Mouse (Mus musculus): ENCODE measurements around the gene Tmem267. TPM values are rescaled to one million over a fixed set of nuclear protein-coding genes. Genes with fewer than 3 reads are reported as not detected.

Gene Tmem267
- total RNA-seq, 2 experiments from 2014 or later = 7.2 to 7.4 TPM

Other genes with a start within 250 kb of the Tmem267 start
- 10 to 100 TPM; 88.3 to 91.1 TPM for gene Paip1, start 59.4 kb upstream of the Tmem267 start, total RNA-seq (2021)
- gene 4833420G17Rik, start 25.3 kb upstream of the Tmem267 start, total RNA-seq (2021) = 10 to 100 TPM; 12.2 to 12.4 TPM
- gene 3110070M22Rik, start 344 bp downstream of the Tmem267 start, total RNA-seq (2021) = 1 to 10 TPM in 1 of 2 experiments, under 1 TPM in 1; 0.67 to 1.3 TPM
- gene Ccl28, start 135.8 kb downstream of the Tmem267 start, total RNA-seq (2021) = not detected
- gene Hmgcs1, start 202.3 kb downstream of the Tmem267 start, total RNA-seq (2021) = 10 to 100 TPM; 50.6 to 51.5 TPM